Mouse (Mus musculus): ENCODE data around the gene Slc4a3. TPM values are rescaled to one million over a fixed set of nuclear protein-coding genes. Genes with fewer than 3 reads are reported as not detected.

Gene Slc4a3
- 31.0 and 36.0 TPM in 2 replicates for polyA plus RNA-seq (2016; fragmentation: Nextera tagmentation; extraction: Ambion mirVana)

GRCm38 (mm10) chr1:75545965-75546956, at the start of gene Slc4a3:
Gene Slc4a3, plus strand, starts transcription at chr1:75546266.
- H3K4me3 ChIP-seq = peak within 1 kb of the TSS; percentile 76
- H3K4me2 ChIP-seq (replicated peaks) = peak within 1 kb of the TSS; percentile 76
- no peaks in the 10 kb centered on the region for H3K9me3 ChIP-seq
- no peaks in the 10 kb centered on the region for H3K27me3 ChIP-seq
- H3K4me1 ChIP-seq = peaks cover 15% of the 10 kb centered on the region
- peaks cover 18% of the 10 kb centered on the region for H3K36me3 ChIP-seq
- H3K27ac ChIP-seq (replicated peaks) = peak within 1 kb of the TSS; percentile 82
- peak within 1 kb of the TSS; percentile 89 for H3K9ac ChIP-seq (replicated peaks)
- WGBS = 1% methylated on average over 50 of the region's 64 CpGs
- ATAC-seq (ENCODE audit: low FRiP score, low read depth) = peak; percentile 86

DNA sequence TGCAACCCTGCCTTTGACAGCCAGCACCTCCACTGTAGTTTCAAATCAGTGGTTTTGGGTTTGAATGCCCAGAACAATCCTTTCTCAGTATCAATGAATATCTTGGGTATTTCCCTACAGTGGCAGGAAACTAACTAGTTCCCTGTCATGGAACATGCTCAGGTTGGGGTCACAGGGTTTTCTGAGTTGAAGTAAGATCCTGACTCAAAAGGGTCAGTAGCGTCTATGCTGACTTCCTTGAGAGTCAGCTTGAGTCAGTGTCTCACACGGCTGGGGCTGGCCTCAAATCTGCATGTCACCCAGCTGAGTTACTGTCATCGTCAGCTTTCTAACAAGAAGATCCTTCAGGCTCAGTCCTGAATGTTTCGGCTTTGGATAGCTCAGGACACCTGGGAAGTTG, 47.2 kb upstream of the Slc4a3 start:
- Histone ChIP-seq H3K36me3 (peaks cover 49% of the 10 kb centered on the region), H3K4me3 (no peak overlapping the region), H3K4me2 (replicated peaks) (no peak overlapping the region), H3K4me1 (no peaks in the 10 kb centered on the region), H3K27me3 (peaks cover 6% of the 10 kb centered on the region; the same call in 1 of the 2 replicates), H3K9me3 (no peaks in the 10 kb centered on the region), H3K9ac (replicated peaks) (no peak overlapping the region), H3K27ac (replicated peaks) (no peak overlapping the region)
- no peak for ATAC-seq (ENCODE audit: low FRiP score, low read depth)
- WGBS = 94% methylated on average over 4 of the region's 4 CpGs

- WGBS = 91% methylated on average over 7 of the region's 7 CpGs
Measured at GRCm38 (mm10) chr1:75499441-75499840, 46.6 kb upstream of the Slc4a3 start.

GRCm38 (mm10) chr1:75501905-75502304, 44.2 kb upstream of the Slc4a3 start:
- 92% methylated on average over 9 of the region's 9 CpGs for WGBS
- Histone ChIP-seq H3K9ac (replicated peaks) (no peak overlapping the region), H3K4me1 (peaks cover 17% of the 10 kb centered on the region), H3K36me3 (peaks cover 44% of the 10 kb centered on the region), H3K27me3 (peaks cover 19% of the 10 kb centered on the region), H3K4me3 (no peak overlapping the region), H3K27ac (replicated peaks) (no peak overlapping the region), H3K9me3 (no peaks in the 10 kb centered on the region), H3K4me2 (replicated peaks) (no peak overlapping the region)
- ATAC-seq (ENCODE audit: low FRiP score, low read depth) = no peak

More at GRCm38 (mm10) chr1:75499441-75499840, 46.6 kb upstream of the Slc4a3 start:
- Histone ChIP-seq H3K4me1 (0 out of 2 replicates have a peak, but pooled peaks cover 2% of the 10 kb centered on the region), H3K9ac (replicated peaks) (no peak overlapping the region), H3K27ac (replicated peaks) (no peak overlapping the region), H3K4me2 (replicated peaks) (no peak overlapping the region), H3K9me3 (no peaks in the 10 kb centered on the region), H3K4me3 (no peak overlapping the region), H3K36me3 (peaks cover 49% of the 10 kb centered on the region), H3K27me3 (peaks cover 11% of the 10 kb centered on the region)
- no peak for ATAC-seq (ENCODE audit: low FRiP score, low read depth)

DNA sequence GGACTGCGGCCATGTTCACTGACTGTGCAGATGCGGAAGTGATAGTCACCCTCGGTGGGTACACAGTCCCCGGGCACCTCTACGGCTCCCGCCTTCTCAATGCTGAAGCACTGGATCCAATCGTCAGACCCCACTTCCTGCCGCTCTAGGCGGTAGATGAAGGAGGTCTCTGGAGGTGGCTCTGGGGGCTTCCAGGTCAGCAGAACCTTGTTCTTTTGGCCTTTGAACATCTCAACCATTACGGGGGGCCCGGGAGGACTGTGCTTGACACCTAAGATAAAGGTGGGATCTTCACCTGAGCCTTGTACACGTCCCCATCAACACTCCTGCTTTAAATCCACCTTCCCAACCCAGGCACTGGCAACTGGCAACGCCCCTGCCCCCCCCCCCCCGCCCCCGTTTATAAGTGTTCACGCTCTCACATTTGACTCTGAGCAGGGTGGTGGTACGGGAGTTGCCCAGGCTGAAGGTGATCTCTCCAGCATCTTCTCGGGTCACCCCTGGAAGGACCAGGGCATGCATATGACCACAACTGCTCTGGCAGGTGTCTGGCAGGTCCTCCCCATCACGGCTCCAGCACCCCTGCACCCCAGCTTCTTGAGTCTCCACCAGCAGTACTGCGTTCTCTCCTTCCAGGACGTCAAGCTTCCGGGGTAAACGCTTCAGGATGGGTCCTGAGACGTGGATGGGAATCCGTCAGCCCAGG, 43.0 kb upstream of the Slc4a3 start:
- Histone ChIP-seq H3K4me2 (replicated peaks) (no peak overlapping the region), H3K9me3 (no peaks in the 10 kb centered on the region), H3K27ac (replicated peaks) (no peak overlapping the region), H3K4me3 (no peak overlapping the region), H3K36me3 (peaks cover 32% of the 10 kb centered on the region), H3K9ac (replicated peaks) (no peak overlapping the region), H3K27me3 (peaks cover 31% of the 10 kb centered on the region), H3K4me1 (peaks cover 18% of the 10 kb centered on the region)
- ATAC-seq (ENCODE audit: low FRiP score, low read depth) = no peak
- WGBS = 90% methylated on average over 25 of the region's 25 CpGs

DNA sequence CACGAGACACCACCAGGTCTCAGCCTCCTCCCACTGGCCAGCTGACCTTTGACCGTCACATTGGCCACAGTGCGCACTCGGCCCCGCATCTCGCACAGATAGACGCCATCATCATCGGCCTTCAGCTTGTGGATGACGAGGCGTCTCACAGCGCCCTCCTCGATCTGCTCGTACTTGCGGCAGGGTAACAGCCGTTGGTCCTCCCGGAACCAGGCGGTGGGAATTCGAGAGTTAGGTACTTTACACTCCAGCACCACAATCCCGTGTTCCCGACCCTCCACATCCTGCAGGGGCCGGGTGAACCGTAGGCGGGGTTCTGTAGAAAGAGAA, 42.5 kb upstream of the Slc4a3 start:
- peaks cover 28% of the 10 kb centered on the region for H3K36me3 ChIP-seq
- no peaks in the 10 kb centered on the region for H3K9me3 ChIP-seq
- no peak for ATAC-seq (ENCODE audit: low FRiP score, low read depth)
- peaks cover 34% of the 10 kb centered on the region for H3K27me3 ChIP-seq
- H3K9ac ChIP-seq (replicated peaks) = no peak overlapping the region; the same call in 1 of the 2 replicates
- 71% methylated on average over 23 of the region's 23 CpGs for WGBS
- H3K4me3 ChIP-seq = no peak overlapping the region
- no peak overlapping the region for H3K4me2 ChIP-seq (replicated peaks)
- peaks cover 18% of the 10 kb centered on the region for H3K4me1 ChIP-seq
- H3K27ac ChIP-seq (replicated peaks) = no peak overlapping the region

- ATAC-seq (ENCODE audit: low FRiP score, low read depth) = no peak
- H3K27ac ChIP-seq (replicated peaks) = no peak overlapping the region
- no peaks in the 10 kb centered on the region for H3K9me3 ChIP-seq
- peaks cover 22% of the 10 kb centered on the region for H3K36me3 ChIP-seq
- peaks cover 18% of the 10 kb centered on the region for H3K4me1 ChIP-seq
- no peak overlapping the region; the same call in 1 of the 2 replicates for H3K9ac ChIP-seq (replicated peaks)
- WGBS = 70% methylated on average over 9 of the region's 9 CpGs
- peaks cover 41% of the 10 kb centered on the region for H3K27me3 ChIP-seq
- peak overlapping the region; percentile 71 for H3K4me3 ChIP-seq
- peak overlapping the region; percentile 96 for H3K4me2 ChIP-seq (replicated peaks)
Measured at GRCm38 (mm10) chr1:75504256-75505045, 41.6 kb upstream of the Slc4a3 start.

- Histone ChIP-seq H3K27me3 (peaks cover 48% of the 10 kb centered on the region), H3K36me3 (peaks cover 22% of the 10 kb centered on the region), H3K9me3 (no peaks in the 10 kb centered on the region), H3K4me1 (peaks cover 18% of the 10 kb centered on the region), H3K27ac (replicated peaks) (peak overlapping the region; percentile 72), H3K4me3 (peak overlapping the region; percentile 71), H3K9ac (replicated peaks) (peak overlapping the region; percentile 88), H3K4me2 (replicated peaks) (peak overlapping the region; percentile 96)
- WGBS = under 1% methylated on average over 84 of the region's 84 CpGs
- peak; percentile 68 for ATAC-seq (ENCODE audit: low FRiP score, low read depth)
Measured at GRCm38 (mm10) chr1:75505159-75505955, 40.7 kb upstream of the Slc4a3 start.

- Histone ChIP-seq H3K27me3 (peaks cover 48% of the 10 kb centered on the region), H3K27ac (replicated peaks) (peak within 1 kb of the TSS; percentile 72), H3K4me2 (replicated peaks) (peak within 1 kb of the TSS; percentile 96), H3K4me1 (peaks cover 18% of the 10 kb centered on the region), H3K9ac (replicated peaks) (peak within 1 kb of the TSS; percentile 88), H3K36me3 (peaks cover 14% of the 10 kb centered on the region), H3K4me3 (peak within 1 kb of the TSS; percentile 71), H3K9me3 (no peaks in the 10 kb centered on the region)
- ATAC-seq (ENCODE audit: low FRiP score, low read depth) = peak; percentile 80
- WGBS = under 1% methylated on average over 60 of the region's 65 CpGs
Measured at GRCm38 (mm10) chr1:75505956-75506831, 39.9 kb upstream of the Slc4a3 start, which contains the start of gene Obsl1. Gene Obsl1, minus strand, starts transcription at chr1:75506452.

- peaks cover 18% of the 10 kb centered on the region for H3K4me1 ChIP-seq
- 77% methylated on average over 10 of the region's 10 CpGs for WGBS
- peak within 1 kb of the TSS; percentile 88 for H3K9ac ChIP-seq (replicated peaks)
- peak within 1 kb of the TSS; percentile 96 for H3K4me2 ChIP-seq (replicated peaks)
- H3K27ac ChIP-seq (replicated peaks) = peak within 1 kb of the TSS; percentile 72
- peak within 1 kb of the TSS; percentile 71 for H3K4me3 ChIP-seq
- no peaks in the 10 kb centered on the region for H3K9me3 ChIP-seq
- peaks cover 48% of the 10 kb centered on the region for H3K27me3 ChIP-seq
- ATAC-seq (ENCODE audit: low FRiP score, low read depth) = no peak
- peaks cover 6% of the 10 kb centered on the region for H3K36me3 ChIP-seq
Measured at GRCm38 (mm10) chr1:75507006-75507405, 39.1 kb upstream of the Slc4a3 start, which contains the start of gene Inha. Gene Inha, plus strand, starts transcription at chr1:75507077.

Measured in midbrain, embryonic 12.5 days (tissue).